Mouse (Mus musculus): ENCODE measurements around the gene Mmp23. TPM values are rescaled to one million over a fixed set of nuclear protein-coding genes. Genes with fewer than 3 reads are reported as not detected.
A peak's percentile ranks its signal among the peaks of the same experiment; 100 is the strongest.

Gene Mmp23
- 12.1 and 19.0 TPM in 2 replicates for total RNA-seq (2012; rRNA removed)

DNA sequence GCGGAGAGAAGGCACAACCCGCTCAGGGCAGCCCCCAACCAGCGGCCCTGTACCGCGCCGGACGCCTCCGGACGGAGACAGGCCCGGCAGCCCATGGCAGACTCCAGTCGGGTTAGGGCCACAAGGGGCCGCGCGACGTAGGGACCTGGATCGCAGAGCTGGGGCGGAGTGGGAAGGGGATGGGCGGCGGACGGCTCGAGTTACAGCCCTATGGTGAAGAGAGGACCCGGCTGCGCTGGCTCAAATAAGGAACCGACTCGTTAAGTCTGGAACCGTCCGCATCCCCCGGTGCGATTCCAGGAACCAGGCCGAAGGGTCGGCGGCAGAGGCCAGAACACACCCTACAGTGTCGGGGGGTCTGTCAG lies at the start of gene Mmp23:
TSS of gene Mmp23 (minus strand) at position 299 of the 365 bp plus-strand sequence.
- H3K9ac ChIP-seq (ENCODE audit: insufficient read depth, low read depth, low read length, poor library complexity, severe bottlenecking) = peak within 1 kb of the TSS; percentile 75
- in situ Hi-C loops (cut with MboI; ENCODE audit: low sequenced_read_pairs in 2 of 2, unreplicated experiment in 2 of 2) = no loop called here
- no peak for DNase-seq (ENCODE audit: low read depth, low spot score)
- TF ChIP-seq HCFC1 (IDR thresholded peaks at IDR 0.05; ENCODE audit: borderline replicate concordance, insufficient read depth, low read length) (no peak), MAFK (IDR thresholded peaks at IDR 0.05; ENCODE audit: insufficient read depth, low read depth, low read length) (no peak), CHD2 (IDR thresholded peaks at IDR 0.05; ENCODE audit: low read depth, low read length) (no peak), ZNF384 (IDR thresholded peaks at IDR 0.05; ENCODE audit: low read depth, low read length) (no peak), ZC3H11A (IDR thresholded peaks at IDR 0.05; ENCODE audit: borderline replicate concordance, low read depth, low read length) (no peak)
- H3K4me3 ChIP-seq (ENCODE audit: insufficient read depth in 1 of 2, low read depth in 1 of 2, low read length in 2 of 2, poor library complexity in 1 of 2, severe bottlenecking in 1 of 2) = peak within 1 kb of the TSS; percentile 72
- H3K4me1 ChIP-seq (ENCODE audit: control insufficient read depth in 2 of 2, insufficient read depth in 2 of 2, low read length in 2 of 2, poor library complexity in 1 of 2) = peaks cover 3 to 27% of the 10 kb centered on the region in 2 experiments; a peak in 3 of 4 replicates
- peaks cover 39% of the 10 kb centered on the region for H3K36me3 ChIP-seq (ENCODE audit: control insufficient read depth, insufficient read depth, low read length, poor library complexity, severe bottlenecking)
- H3K9me3 ChIP-seq (ENCODE audit: control insufficient read depth, insufficient read depth, low read depth, low read length) = no peaks in the 10 kb centered on the region
- H3K27ac ChIP-seq (ENCODE audit: insufficient read depth, low read depth, low read length, poor library complexity, severe bottlenecking) = no peak within 1 kb of the TSS

DNA sequence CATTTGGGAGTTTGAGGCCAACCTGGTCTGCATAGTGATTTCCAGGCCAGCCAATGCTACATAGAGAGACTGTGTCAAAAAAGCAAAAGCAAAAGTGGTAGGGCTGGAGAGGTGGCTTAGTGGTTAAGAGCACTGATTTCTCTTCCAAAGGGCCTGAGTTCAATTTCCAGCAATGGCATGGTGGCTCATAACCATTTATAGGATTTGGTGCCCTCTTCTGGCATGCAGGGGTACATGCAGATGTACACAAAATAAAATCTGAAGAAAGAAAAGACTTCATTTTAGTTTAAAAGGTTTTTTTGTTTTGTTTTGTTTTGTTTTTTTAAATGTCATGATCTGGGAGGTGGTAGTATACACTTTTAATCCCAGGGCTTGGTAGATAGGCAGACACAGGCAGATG lies 47.2 kb upstream of the Mmp23 start:
- DNase-seq (ENCODE audit: low read depth, low spot score) = peak; percentile 31
- Histone ChIP-seq H3K9ac (ENCODE audit: insufficient read depth, low read depth, low read length, poor library complexity, severe bottlenecking) (no peak overlapping the region), H3K27ac (ENCODE audit: insufficient read depth, low read depth, low read length, poor library complexity, severe bottlenecking) (no peak overlapping the region), H3K4me3 (ENCODE audit: insufficient read depth in 1 of 2, low read depth in 1 of 2, low read length in 2 of 2, poor library complexity in 1 of 2, severe bottlenecking in 1 of 2) (no peak overlapping the region), H3K36me3 (ENCODE audit: control insufficient read depth, insufficient read depth, low read length, poor library complexity, severe bottlenecking) (peaks cover 3% of the 10 kb centered on the region; the same call in 1 of the 2 replicates), H3K4me1 (ENCODE audit: control insufficient read depth in 2 of 2, insufficient read depth in 2 of 2, low read length in 2 of 2, poor library complexity in 1 of 2) (peaks cover 0 to 17% of the 10 kb centered on the region in 2 experiments; a peak in 1 of 4 replicates), H3K9me3 (ENCODE audit: control insufficient read depth, insufficient read depth, low read depth, low read length) (no peaks in the 10 kb centered on the region)
- no peak for TF ChIP-seq MAFK (IDR thresholded peaks at IDR 0.05; ENCODE audit: insufficient read depth, low read depth, low read length)
- peak; percentile 56; the same call in 1 of the 2 replicates for TF ChIP-seq ZC3H11A (IDR thresholded peaks at IDR 0.05; ENCODE audit: borderline replicate concordance, low read depth, low read length)
- TF ChIP-seq ZNF384 (IDR thresholded peaks at IDR 0.05; ENCODE audit: low read depth, low read length) = no peak
- in situ Hi-C loops (cut with MboI; ENCODE audit: low sequenced_read_pairs in 2 of 2, unreplicated experiment in 2 of 2) = no loop called here

GRCm38 (mm10) chr4:155696261-155697255 lies 43.4 kb upstream of the Mmp23 start:
- in situ Hi-C loops (cut with MboI; ENCODE audit: low sequenced_read_pairs in 2 of 2, unreplicated experiment in 2 of 2) = no loop called here
- peak overlapping the region; percentile 39 to 84; a peak in 3 of 4 replicates for H3K4me3 ChIP-seq (ENCODE audit: insufficient read depth in 1 of 2, low read depth in 1 of 2, low read length in 2 of 2, poor library complexity in 1 of 2, severe bottlenecking in 1 of 2)

DNA sequence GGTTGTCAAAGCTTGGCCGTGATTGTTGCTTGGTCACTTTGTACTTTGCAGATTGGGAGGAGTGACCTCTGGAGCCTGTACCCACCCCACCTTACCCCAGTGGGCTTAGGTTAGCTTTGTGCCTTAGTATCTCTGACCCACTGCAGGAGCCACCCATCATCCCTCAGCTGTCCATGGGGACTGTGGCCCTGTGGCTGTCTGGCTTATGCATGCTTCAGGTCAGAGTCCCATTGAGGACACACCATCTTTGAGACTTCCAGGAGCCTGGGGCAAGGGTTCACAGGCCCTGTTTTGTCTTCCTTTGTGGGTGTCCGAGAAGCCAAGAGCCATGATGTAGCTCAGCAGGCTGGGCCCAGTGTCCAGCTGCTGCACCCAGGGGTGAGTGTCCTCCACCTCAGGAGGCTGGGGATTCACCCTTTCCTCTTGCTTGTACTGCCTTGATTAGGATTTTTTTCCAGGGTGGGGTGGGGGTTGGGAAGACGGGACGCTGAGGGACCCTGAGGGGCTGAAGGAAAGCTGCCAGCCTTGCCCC lies 42.4 kb upstream of the Mmp23 start:
- Histone ChIP-seq H3K9ac (ENCODE audit: insufficient read depth, low read depth, low read length, poor library complexity, severe bottlenecking) (peak overlapping the region; percentile 71; the same call in 1 of the 2 replicates), H3K4me3 (ENCODE audit: insufficient read depth in 1 of 2, low read depth in 1 of 2, low read length in 2 of 2, poor library complexity in 1 of 2, severe bottlenecking in 1 of 2) (peak overlapping the region; percentile 61 to 84), H3K27ac (ENCODE audit: insufficient read depth, low read depth, low read length, poor library complexity, severe bottlenecking) (no peak overlapping the region), H3K9me3 (ENCODE audit: control insufficient read depth, insufficient read depth, low read depth, low read length) (no peaks in the 10 kb centered on the region), H3K36me3 (ENCODE audit: control insufficient read depth, insufficient read depth, low read length, poor library complexity, severe bottlenecking) (peaks cover 3% of the 10 kb centered on the region; the same call in 1 of the 2 replicates), H3K4me1 (ENCODE audit: control insufficient read depth in 2 of 2, insufficient read depth in 2 of 2, low read length in 2 of 2, poor library complexity in 1 of 2) (peaks cover 0 to 20% of the 10 kb centered on the region in 2 experiments; a peak in 1 of 4 replicates)
- DNase-seq (ENCODE audit: low read depth, low spot score) = no peak
- TF ChIP-seq ZC3H11A (IDR thresholded peaks at IDR 0.05; ENCODE audit: borderline replicate concordance, low read depth, low read length) = no peak
- no peak for TF ChIP-seq HCFC1 (IDR thresholded peaks at IDR 0.05; ENCODE audit: borderline replicate concordance, insufficient read depth, low read length)
- TF ChIP-seq ZNF384 (IDR thresholded peaks at IDR 0.05; ENCODE audit: low read depth, low read length) = no peak
- no peak for TF ChIP-seq MAFK (IDR thresholded peaks at IDR 0.05; ENCODE audit: insufficient read depth, low read depth, low read length)
- TF ChIP-seq CHD2 (IDR thresholded peaks at IDR 0.05; ENCODE audit: low read depth, low read length) = no peak
- in situ Hi-C loops (cut with MboI; ENCODE audit: low sequenced_read_pairs in 2 of 2, unreplicated experiment in 2 of 2) = no loop called here

More at GRCm38 (mm10) chr4:155696261-155697255, 43.4 kb upstream of the Mmp23 start:
- Histone ChIP-seq H3K36me3 (ENCODE audit: control insufficient read depth, insufficient read depth, low read length, poor library complexity, severe bottlenecking) (peaks cover 3% of the 10 kb centered on the region; the same call in 1 of the 2 replicates), H3K9me3 (ENCODE audit: control insufficient read depth, insufficient read depth, low read depth, low read length) (no peaks in the 10 kb centered on the region), H3K4me1 (ENCODE audit: control insufficient read depth in 2 of 2, insufficient read depth in 2 of 2, low read length in 2 of 2, poor library complexity in 1 of 2) (peaks cover 0 to 20% of the 10 kb centered on the region in 2 experiments; a peak in 1 of 4 replicates), H3K27ac (ENCODE audit: insufficient read depth, low read depth, low read length, poor library complexity, severe bottlenecking) (peak overlapping the region; percentile 91), H3K9ac (ENCODE audit: insufficient read depth, low read depth, low read length, poor library complexity, severe bottlenecking) (peak overlapping the region; percentile 71)
- TF ChIP-seq ZNF384 (IDR thresholded peaks at IDR 0.05; ENCODE audit: low read depth, low read length) = no peak
- no peak for TF ChIP-seq HCFC1 (IDR thresholded peaks at IDR 0.05; ENCODE audit: borderline replicate concordance, insufficient read depth, low read length)
- no peak for TF ChIP-seq MAFK (IDR thresholded peaks at IDR 0.05; ENCODE audit: insufficient read depth, low read depth, low read length)
- no peak for TF ChIP-seq CHD2 (IDR thresholded peaks at IDR 0.05; ENCODE audit: low read depth, low read length)
- no peak for TF ChIP-seq ZC3H11A (IDR thresholded peaks at IDR 0.05; ENCODE audit: borderline replicate concordance, low read depth, low read length)
- DNase-seq (ENCODE audit: low read depth, low spot score) = peak; percentile 43
